Mouse (Mus musculus): Measurements from ENCODE around the gene Sipa1l3.

The Sipa1l3 gene

GRCm38 (mm10) chr7:29411216-29411816 is 107.1 kb downstream of the Sipa1l3 start:
- no peak for DNase-seq (ENCODE audit: low read depth)

GRCm38 (mm10) chr7:29410402-29410801 is 108.0 kb downstream of the Sipa1l3 start:
- no peak for DNase-seq (ENCODE audit: low read depth)

GRCm38 (mm10) chr7:29406855-29407254 is 111.6 kb downstream of the Sipa1l3 start:
- DNase-seq (ENCODE audit: low read depth), result no peak

- no peak for DNase-seq (ENCODE audit: low read depth)
Observed at GRCm38 (mm10) chr7:29404126-29404525, 114.3 kb downstream of the Sipa1l3 start.

- peak; percentile 34 for DNase-seq (ENCODE audit: low read depth)
Observed at GRCm38 (mm10) chr7:29402015-29402414, 116.4 kb downstream of the Sipa1l3 start.

- no peak for DNase-seq (ENCODE audit: low read depth)
Observed at GRCm38 (mm10) chr7:29400451-29400850, 118.0 kb downstream of the Sipa1l3 start.

- DNase-seq (ENCODE audit: low read depth), result no peak
Observed at GRCm38 (mm10) chr7:29399056-29399455, 119.4 kb downstream of the Sipa1l3 start.

- DNase-seq (ENCODE audit: low read depth), result no peak
Observed at GRCm38 (mm10) chr7:29397486-29397885, 121.0 kb downstream of the Sipa1l3 start.

- no peak for DNase-seq (ENCODE audit: low read depth)
Observed at GRCm38 (mm10) chr7:29396943-29397340, 121.5 kb downstream of the Sipa1l3 start.

- DNase-seq (ENCODE audit: low read depth), result no peak
Observed at GRCm38 (mm10) chr7:29396216-29396942, 122.1 kb downstream of the Sipa1l3 start.

GRCm38 (mm10) chr7:29395179-29395578 is 123.3 kb downstream of the Sipa1l3 start:
- DNase-seq (ENCODE audit: low read depth), result no peak

GRCm38 (mm10) chr7:29393292-29393691 is 125.1 kb downstream of the Sipa1l3 start:
- DNase-seq (ENCODE audit: low read depth), result peak; percentile 75

GRCm38 (mm10) chr7:29392805-29393204 is 125.6 kb downstream of the Sipa1l3 start:
- peak; percentile 90 for DNase-seq (ENCODE audit: low read depth)

- DNase-seq (ENCODE audit: low read depth), result no peak
Observed at GRCm38 (mm10) chr7:29391761-29392512, 126.5 kb downstream of the Sipa1l3 start.

- no peak for DNase-seq (ENCODE audit: low read depth)
Observed at GRCm38 (mm10) chr7:29391112-29391760, 127.2 kb downstream of the Sipa1l3 start.

- no peak for DNase-seq (ENCODE audit: low read depth)
Observed at GRCm38 (mm10) chr7:29390234-29390633, 128.2 kb downstream of the Sipa1l3 start.

GRCm38 (mm10) chr7:29387524-29388068 is 130.8 kb downstream of the Sipa1l3 start:
- no peak for DNase-seq (ENCODE audit: low read depth)

GRCm38 (mm10) chr7:29386349-29386748 is 132.1 kb downstream of the Sipa1l3 start:
- DNase-seq (ENCODE audit: low read depth), result no peak

- DNase-seq (ENCODE audit: low read depth), result no peak
Observed at GRCm38 (mm10) chr7:29385791-29386190, 132.7 kb downstream of the Sipa1l3 start.

GRCm38 (mm10) chr7:29383255-29383654 is 135.2 kb downstream of the Sipa1l3 start:
- DNase-seq (ENCODE audit: low read depth), result peak; percentile 69

GRCm38 (mm10) chr7:29381466-29382040 is 136.9 kb downstream of the Sipa1l3 start:
- no peak for DNase-seq (ENCODE audit: low read depth)

GRCm38 (mm10) chr7:29374054-29374453 is 144.4 kb downstream of the Sipa1l3 start:
- DNase-seq (ENCODE audit: low read depth), result no peak
